Mouse (Mus musculus) stomach, embryonic 15.5 days (tissue): ENCODE results near the gene Yap1. TPM values are rescaled to one million over a fixed set of nuclear protein-coding genes. Genes with fewer than 3 reads are reported as not detected.
"Not testable (repeated sequence)": the region's sequence is repeated elsewhere in the genome, so short reads cannot be mapped to it uniquely, and the experiment has no call there.

Experiments
- ATAC-seq: fragments of 200-750 bp; cut with Nextera tagmentation; 2 replicates; pipeline ENCODE4 v1.8.0; 2017; ENCODE audit warnings: low read depth, moderate number of reproducible peaks, moderate TSS enrichment; ENCODE audit not compliant: insufficient read depth, low FRiP score
- H3K27ac ChIP-seq: fragments of 300-500 bp; sonication (generic); 2 replicates; pipeline ENCODE4 v1.5.1; 2015; ENCODE audit warnings: mild to moderate bottlenecking, inconsistent platforms
- H3K27me3 ChIP-seq: fragments of 300-500 bp; sonication (generic); replicated peaks from 2 replicates; pipeline ENCODE4 v1.6.1; 2015; ENCODE audit warnings: inconsistent platforms
- H3K36me3 ChIP-seq: fragments of 300-500 bp; sonication (generic); 2 replicates; pipeline ENCODE4 v1.6.1; 2015; ENCODE audit warnings: inconsistent platforms
- H3K4me1 ChIP-seq: fragments of 300-500 bp; sonication (generic); 2 replicates; pipeline ENCODE4 v1.6.1; 2015; ENCODE audit warnings: inconsistent platforms
- H3K4me2 ChIP-seq: fragments of 300-500 bp; sonication (generic); 2 replicates; pipeline ENCODE4 v1.6.1; 2015; ENCODE audit warnings: mild to moderate bottlenecking, inconsistent platforms
- H3K4me3 ChIP-seq: fragments of 300-500 bp; sonication (generic); replicated peaks from 2 replicates; pipeline ENCODE4 v1.5.1; 2015; ENCODE audit warnings: inconsistent platforms
- H3K9ac ChIP-seq: fragments of 300-500 bp; sonication (generic); 2 replicates; pipeline ENCODE4 v1.6.1; 2015; ENCODE audit warnings: inconsistent platforms
- H3K9me3 ChIP-seq: fragments of 300-500 bp; sonication (generic); 2 replicates; pipeline ENCODE4 v1.6.1; 2016; ENCODE audit warnings: inconsistent platforms
- WGBS: fragments of 180-500 bp; shearing (Covaris S2); methylation state at CpG from one replicate; pipeline ENCODE4 v1.1.7; 2015; 5-methylcytosine and 5-hydroxymethylcytosine counted together
- polyA plus RNA-seq: library from polyadenylated mRNA; unstranded; fragments of >200 nt; fragmentation: Nextera tagmentation; extraction: Ambion mirVana; gene quantifications from 2 replicates; pipeline ENCODE4 v1.2.1, GENCODE M21; 2015

The Yap1 gene
- polyA plus RNA-seq, 1 experiment from 2014 or later, result 29.7 TPM

DNA sequence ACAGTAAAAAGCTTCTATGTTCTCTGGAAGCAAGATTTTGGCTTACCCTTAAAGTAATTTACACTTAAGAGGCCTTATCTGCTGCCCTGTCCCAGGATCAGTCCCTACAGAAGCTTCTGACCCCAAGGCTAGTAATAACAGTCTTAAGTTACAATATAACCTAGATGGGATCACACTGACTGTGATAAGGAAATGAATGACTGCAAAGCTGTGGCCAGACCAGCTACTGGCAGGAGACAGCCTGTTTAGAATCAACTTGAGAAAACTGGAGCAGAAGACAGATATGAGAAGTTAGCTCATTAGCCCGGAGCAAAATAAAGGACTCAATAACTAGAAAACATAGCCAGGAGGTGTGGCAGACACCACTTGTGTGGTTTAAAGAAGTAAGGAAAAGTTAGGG, 97.8 kb downstream of the Yap1 start:
- H3K36me3 ChIP-seq, result no peaks in the 10 kb centered on the region
- H3K4me3 ChIP-seq, result no peak overlapping the region
- H3K27ac ChIP-seq, result no peak overlapping the region
- H3K9me3 ChIP-seq, result no peaks in the 10 kb centered on the region
- no peak overlapping the region for H3K9ac ChIP-seq
- H3K27me3 ChIP-seq, result no peaks in the 10 kb centered on the region
- no peak for ATAC-seq
- 61% methylated on average over 1 of the region's 1 CpGs for WGBS
- no peak overlapping the region for H3K4me2 ChIP-seq
- no peaks in the 10 kb centered on the region for H3K4me1 ChIP-seq

DNA sequence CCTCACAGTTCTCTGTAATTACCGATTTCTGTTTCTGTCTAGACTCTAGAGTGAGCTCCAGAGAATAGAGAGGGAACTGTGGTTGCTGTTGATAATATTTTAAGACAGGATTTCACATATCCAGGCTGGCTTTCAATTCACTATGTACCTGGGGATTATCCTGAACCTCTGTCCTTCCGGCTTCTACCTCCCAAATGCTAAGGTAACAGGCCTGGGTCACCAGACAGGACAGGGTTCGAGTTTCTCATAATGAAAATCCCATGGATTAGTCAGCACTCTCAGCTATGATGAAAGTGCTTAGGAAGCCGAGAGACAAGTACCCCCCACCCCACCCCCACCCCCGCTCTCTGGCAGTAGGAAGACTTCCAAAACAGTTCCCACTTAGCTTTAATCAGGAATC, 100.6 kb downstream of the Yap1 start:
- no peak overlapping the region for H3K27ac ChIP-seq
- no peak for ATAC-seq
- no peaks in the 10 kb centered on the region for H3K9me3 ChIP-seq
- no peak overlapping the region for H3K4me2 ChIP-seq
- no peaks in the 10 kb centered on the region for H3K27me3 ChIP-seq
- H3K36me3 ChIP-seq, result no peaks in the 10 kb centered on the region
- WGBS, result 65% methylated on average over 5 of the region's 5 CpGs
- no peak overlapping the region for H3K9ac ChIP-seq
- no peak overlapping the region for H3K4me3 ChIP-seq
- no peaks in the 10 kb centered on the region for H3K4me1 ChIP-seq

DNA sequence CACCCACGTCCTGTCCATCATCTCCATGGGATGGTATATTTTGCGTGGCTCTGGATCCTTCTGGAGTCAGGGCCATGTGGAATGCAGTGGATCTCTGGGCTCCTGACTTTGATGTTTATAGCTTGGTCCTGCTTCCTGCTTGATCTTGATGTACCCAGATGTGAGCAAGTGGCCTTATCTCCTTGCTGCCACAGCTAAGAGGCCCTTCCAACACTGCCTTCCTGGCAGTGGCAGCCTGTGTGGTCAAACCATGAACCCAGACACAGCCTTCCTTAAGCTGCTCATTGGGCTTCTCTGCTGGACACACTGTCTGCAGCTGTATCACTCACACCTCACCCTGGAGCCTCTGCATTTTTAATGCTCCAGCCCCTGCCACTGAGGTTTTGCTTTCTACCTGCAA, 101.1 kb downstream of the Yap1 start:
- Histone ChIP-seq H3K27me3 (no peaks in the 10 kb centered on the region), H3K4me3 (no peak overlapping the region), H3K27ac (no peak overlapping the region), H3K9me3 (no peaks in the 10 kb centered on the region), H3K4me1 (no peaks in the 10 kb centered on the region), H3K4me2 (no peak overlapping the region), H3K36me3 (no peaks in the 10 kb centered on the region), H3K9ac (no peak overlapping the region)
- 64% methylated on average over 2 of the region's 2 CpGs for WGBS
- ATAC-seq, result peak; percentile 43; the same call in 1 of the 2 replicates

DNA sequence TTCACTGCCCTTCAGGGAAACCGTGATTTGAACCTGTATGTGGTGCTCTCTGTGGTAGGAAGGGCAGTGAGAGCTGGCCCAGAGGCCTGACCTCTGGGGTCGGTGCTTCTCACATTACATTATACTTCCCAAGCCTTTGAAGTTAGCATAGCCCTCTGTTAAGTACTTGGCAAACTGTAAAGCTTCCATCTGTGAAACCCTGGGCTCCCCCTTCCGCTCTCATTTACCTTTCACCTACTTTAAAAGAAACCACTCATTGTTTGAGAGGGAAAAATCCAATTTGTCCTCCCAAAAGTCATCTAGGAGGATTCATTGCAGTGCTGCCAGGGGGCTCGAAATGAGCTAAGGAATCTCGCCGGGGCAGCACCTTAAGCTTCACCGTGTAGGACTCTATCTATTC, 102.1 kb downstream of the Yap1 start:
- 20% methylated on average over 7 of the region's 7 CpGs for WGBS
- H3K27me3 ChIP-seq, result no peaks in the 10 kb centered on the region
- peak; percentile 31; the same call in 1 of the 2 replicates for ATAC-seq

DNA sequence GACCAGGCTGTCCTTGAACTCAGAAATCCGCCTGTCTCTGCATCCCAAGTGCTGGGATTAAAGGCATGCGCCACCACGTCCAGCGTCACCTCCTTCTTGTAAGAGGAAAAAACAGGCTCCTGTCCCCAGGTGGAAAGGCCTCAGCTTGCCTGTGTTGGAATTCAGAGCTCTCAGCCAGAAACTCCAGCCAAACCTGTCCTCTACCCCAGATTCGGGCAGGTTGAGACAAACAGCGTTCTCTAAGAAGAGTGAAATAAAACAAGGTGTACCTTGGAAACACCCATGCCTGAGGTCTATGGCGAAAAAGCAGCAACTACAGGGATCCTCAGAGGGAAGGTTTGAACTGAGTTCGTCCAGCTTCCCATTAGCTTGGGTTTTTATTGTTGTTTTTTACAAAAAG, 103.4 kb downstream of the Yap1 start:
- no peak overlapping the region for H3K4me2 ChIP-seq
- ATAC-seq, result no peak
- H3K27ac ChIP-seq, result no peak overlapping the region
- no peaks in the 10 kb centered on the region for H3K4me1 ChIP-seq
- 88% methylated on average over 8 of the region's 8 CpGs for WGBS
- no peaks in the 10 kb centered on the region for H3K9me3 ChIP-seq
- no peak overlapping the region for H3K9ac ChIP-seq
- H3K27me3 ChIP-seq, result no peaks in the 10 kb centered on the region
- H3K4me3 ChIP-seq, result no peak overlapping the region
- no peaks in the 10 kb centered on the region for H3K36me3 ChIP-seq

More for the DNA sequence above, 102.1 kb downstream of the Yap1 start:
- Histone ChIP-seq H3K9me3 (no peaks in the 10 kb centered on the region), H3K4me2 (no peak overlapping the region), H3K9ac (no peak overlapping the region), H3K27ac (no peak overlapping the region), H3K36me3 (no peaks in the 10 kb centered on the region), H3K4me3 (no peak overlapping the region), H3K4me1 (no peaks in the 10 kb centered on the region)

DNA sequence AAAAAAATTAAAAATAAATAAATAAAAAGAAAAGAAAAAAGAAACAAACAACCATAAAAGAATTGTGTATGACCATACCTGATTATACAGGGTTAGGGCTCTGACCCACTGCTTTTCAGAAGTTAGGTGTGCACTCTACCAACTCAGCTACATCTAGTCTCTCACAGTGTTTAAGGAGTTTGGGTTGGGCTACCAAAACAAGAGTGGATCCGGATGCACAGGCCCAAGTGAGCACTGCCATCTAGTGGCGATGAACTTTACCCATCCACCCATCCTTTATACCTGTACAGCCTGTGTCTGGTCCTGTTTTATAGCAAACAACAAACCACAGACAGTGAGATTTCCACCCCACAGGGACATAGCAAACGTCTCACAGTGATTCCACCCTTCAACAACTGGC, 106.9 kb downstream of the Yap1 start:
- no peak overlapping the region for H3K9ac ChIP-seq
- H3K4me1 ChIP-seq, result no peaks in the 10 kb centered on the region
- no peaks in the 10 kb centered on the region for H3K27me3 ChIP-seq
- H3K4me3 ChIP-seq, result no peak overlapping the region
- no peak overlapping the region for H3K27ac ChIP-seq
- no peaks in the 10 kb centered on the region for H3K9me3 ChIP-seq
- H3K36me3 ChIP-seq, result no peaks in the 10 kb centered on the region
- WGBS, result 3% methylated on average over 3 of the region's 3 CpGs
- ATAC-seq, result no peak
- no peak overlapping the region for H3K4me2 ChIP-seq

DNA sequence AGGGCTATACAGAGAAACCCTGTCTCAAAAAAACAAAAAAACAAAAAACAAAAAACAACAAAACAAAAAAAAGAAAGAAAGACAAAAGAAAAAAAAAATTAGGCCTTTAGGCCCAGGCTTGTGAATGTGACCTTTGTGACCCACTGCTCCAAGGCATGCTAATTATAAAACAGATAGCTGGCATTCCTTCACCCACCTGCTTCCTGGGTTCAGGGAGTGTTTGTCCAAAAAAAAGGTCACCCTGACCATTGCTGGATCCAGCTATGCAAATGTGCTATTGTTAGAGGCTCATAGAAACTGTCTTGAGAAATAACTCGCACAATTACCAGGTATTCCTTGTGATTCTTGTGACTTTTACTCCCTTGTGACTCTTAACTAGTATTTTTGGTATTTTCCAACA, 112.6 kb downstream of the Yap1 start:
- not testable (repeated sequence) for H3K4me1 ChIP-seq, H3K36me3 ChIP-seq, H3K27me3 ChIP-seq, H3K4me2 ChIP-seq, ATAC-seq, H3K9me3 ChIP-seq, H3K4me3 ChIP-seq, H3K9ac ChIP-seq, H3K27ac ChIP-seq
- 97% methylated on average over 1 of the region's 1 CpGs for WGBS

DNA sequence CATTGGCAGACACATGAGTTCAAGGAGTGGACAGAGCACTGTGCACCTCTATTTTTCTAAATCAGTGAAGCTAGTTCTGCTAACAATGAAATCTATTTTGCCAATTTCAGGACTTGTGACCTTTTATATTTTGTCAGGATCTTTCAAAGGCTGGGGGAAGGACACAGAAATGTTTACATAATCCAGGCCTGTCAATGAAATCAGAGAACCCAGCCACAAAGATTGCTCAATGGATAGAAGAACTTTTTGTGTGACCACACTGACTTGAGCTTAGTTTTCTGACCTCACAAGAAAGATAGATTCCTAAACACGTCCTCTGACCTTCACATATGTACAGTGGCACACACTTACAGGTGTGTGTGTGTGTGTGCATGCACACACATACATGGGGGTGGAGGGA, 113.2 kb downstream of the Yap1 start:
- Histone ChIP-seq H3K4me2 (no peak overlapping the region), H3K4me1 (no peaks in the 10 kb centered on the region), H3K9ac (no peak overlapping the region), H3K4me3 (no peak overlapping the region), H3K36me3 (no peaks in the 10 kb centered on the region), H3K27me3 (no peaks in the 10 kb centered on the region), H3K27ac (no peak overlapping the region), H3K9me3 (no peaks in the 10 kb centered on the region)
- 63% methylated on average over 1 of the region's 1 CpGs for WGBS
- no peak for ATAC-seq

DNA sequence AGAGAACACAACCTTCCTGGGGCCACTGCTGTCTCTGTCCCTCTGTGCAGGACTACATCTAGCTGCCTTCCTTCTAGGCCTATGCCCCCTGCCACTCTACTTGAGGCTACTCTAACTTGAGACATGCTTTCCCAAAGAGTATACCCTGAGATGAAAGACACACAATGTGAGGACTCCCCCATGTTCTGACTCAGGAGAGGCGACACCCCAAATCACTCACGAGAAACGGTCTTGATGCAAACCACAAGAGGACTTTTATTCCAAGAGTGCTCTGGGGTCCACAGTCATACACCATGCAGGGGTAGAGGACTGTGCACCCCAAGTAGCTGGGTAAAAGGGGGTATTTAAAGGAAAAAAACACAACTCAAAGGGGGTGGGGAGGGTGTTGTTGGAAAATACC, 120.0 kb downstream of the Yap1 start:
- H3K4me3 ChIP-seq, result no peak overlapping the region
- H3K27ac ChIP-seq, result no peak overlapping the region
- H3K4me1 ChIP-seq, result no peaks in the 10 kb centered on the region
- ATAC-seq, result no peak
- 97% methylated on average over 3 of the region's 3 CpGs for WGBS
- no peak overlapping the region for H3K4me2 ChIP-seq
- no peaks in the 10 kb centered on the region for H3K9me3 ChIP-seq
- H3K9ac ChIP-seq, result no peak overlapping the region
- H3K27me3 ChIP-seq, result no peaks in the 10 kb centered on the region
- no peaks in the 10 kb centered on the region for H3K36me3 ChIP-seq

DNA sequence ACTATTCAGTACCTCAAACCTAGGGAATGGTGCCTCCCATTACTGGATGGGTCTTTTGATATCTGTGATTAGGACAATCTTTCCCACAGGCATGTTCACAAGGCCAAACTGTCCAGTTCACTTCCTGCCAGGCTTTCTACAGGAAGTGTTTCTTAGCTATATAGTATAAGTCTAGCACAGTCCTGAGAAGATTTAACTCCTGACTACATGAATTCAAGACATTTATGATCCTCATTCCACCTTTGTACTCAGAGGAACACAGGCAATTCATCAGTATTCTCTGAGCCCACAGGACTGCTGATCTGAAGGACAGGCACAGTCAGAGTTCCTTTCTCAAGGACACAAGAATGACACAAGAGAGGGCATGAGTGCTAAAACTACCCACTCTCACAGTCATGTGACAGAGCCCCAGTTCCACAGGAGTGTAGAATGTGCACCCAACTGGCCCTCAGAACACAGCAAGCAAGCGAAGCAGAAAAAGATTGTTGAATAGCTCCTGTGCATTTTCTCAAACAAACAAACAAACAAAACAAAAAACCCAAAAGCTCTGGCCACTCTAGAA, 122.0 kb downstream of the Yap1 start:
- Histone ChIP-seq H3K4me3 (no peak overlapping the region), H3K4me2 (no peak overlapping the region), H3K27me3 (no peaks in the 10 kb centered on the region), H3K36me3 (no peaks in the 10 kb centered on the region), H3K9me3 (no peaks in the 10 kb centered on the region), H3K27ac (no peak overlapping the region), H3K9ac (no peak overlapping the region), H3K4me1 (no peaks in the 10 kb centered on the region)
- no peak for ATAC-seq
- 84% methylated on average over 1 of the region's 1 CpGs for WGBS

Other genes starting within 250 kb of the Yap1 start
- 114 and 122 TPM in 2 replicates for gene Tmem123, start 240.6 kb downstream of the Yap1 start, polyA plus RNA-seq
- gene Birc2, start 167.5 kb downstream of the Yap1 start, polyA plus RNA-seq, result 34.8 and 35.6 TPM in 2 replicates
- 9.6 and 9.7 TPM in 2 replicates for gene Birc3, start 131.4 kb downstream of the Yap1 start, polyA plus RNA-seq
- 8.5 and 10.7 TPM in 2 replicates for gene Cfap300, start 38.2 kb upstream of the Yap1 start, polyA plus RNA-seq
- 1.6 and 1.7 TPM in 2 replicates for gene Cep126, start 129.7 kb upstream of the Yap1 start, polyA plus RNA-seq